Mouse (Mus musculus) cerebellum, adult (tissue): ENCODE results near the gene Chn1.
A peak's percentile ranks its signal among the peaks of the same experiment; 100 is the strongest.
"Not testable (repeated sequence)": the region's sequence is repeated elsewhere in the genome, so short reads cannot be mapped to it uniquely, and the experiment has no call there.

ENCODE experiments used
- ATAC-seq: cut with Nextera tagmentation; 2 replicates; pipeline ENCODE4 v1.9.2; 2017; ENCODE audit warnings: mild to moderate bottlenecking, moderate library complexity, mixed read lengths; ENCODE audit not compliant: insufficient number of reproducible peaks, low FRiP score, low TSS enrichment

Gene Chn1

DNA sequence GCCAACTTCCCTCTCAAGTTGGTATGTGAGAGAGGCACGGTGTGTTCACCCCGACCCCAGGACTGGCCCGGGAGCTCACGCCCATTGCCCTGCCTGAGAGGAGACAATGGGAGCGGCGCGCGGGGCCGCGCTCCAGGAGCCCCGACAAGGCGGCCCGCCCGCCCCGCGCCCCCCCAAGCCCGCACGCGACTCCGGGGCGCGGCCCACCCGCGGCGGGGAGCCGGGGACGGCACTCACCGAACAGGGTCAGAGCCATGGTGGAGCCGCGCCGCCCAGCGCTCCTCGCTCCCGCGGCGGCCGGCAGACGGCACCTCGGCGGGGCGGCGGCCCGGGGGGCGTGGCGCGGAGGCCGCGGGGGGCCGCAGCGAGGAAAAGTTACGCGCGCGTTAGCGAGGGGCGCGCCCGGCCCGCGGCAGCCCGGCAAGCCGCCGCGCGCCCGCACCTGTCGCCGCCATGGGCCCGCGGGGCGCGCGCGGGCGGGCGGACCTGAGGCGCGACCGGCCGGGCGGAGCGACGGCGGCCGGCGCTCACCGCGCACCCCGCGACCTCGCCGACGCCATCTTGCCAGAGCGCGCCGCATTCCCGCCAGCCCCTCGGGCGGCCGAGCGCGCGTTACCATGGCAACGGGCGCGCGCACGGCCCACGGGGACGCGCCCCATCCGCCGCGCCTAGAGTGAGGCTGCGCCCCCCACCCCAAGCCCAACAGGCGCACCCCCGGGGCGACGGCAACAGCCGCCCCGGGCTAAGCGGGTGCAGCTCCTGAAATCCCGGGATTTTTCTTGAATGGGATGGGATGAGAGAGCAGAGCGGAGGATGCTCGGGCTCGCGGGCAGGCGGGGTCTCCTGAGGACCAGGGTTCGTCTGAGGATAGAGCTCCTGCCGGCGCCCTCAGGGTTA lies at the start of gene Chn1:
Gene Chn1 (minus strand): TSS at position 561 of the 897 bp plus-strand sequence.
- ATAC-seq = peak; percentile 68

DNA sequence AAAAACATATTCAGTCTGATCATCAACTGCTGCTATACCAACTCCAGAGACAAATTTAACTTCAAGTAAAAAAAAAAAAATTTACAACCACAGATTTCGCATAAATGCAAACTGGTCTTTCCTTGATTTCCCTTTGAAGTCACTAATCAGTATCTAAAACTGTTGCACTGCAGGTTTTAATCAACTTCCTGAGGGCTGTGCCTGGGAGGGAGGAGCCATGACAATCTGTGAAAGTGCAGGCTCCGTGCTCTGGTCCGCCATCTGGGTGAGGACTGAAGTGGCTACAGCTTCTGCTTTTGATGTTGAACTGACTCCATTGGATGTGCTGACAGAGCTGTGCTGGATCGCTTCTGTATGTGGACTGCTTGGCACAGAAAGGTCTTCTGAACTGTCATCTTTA lies 43.6 kb upstream of the Chn1 start:
- no peak for ATAC-seq

DNA sequence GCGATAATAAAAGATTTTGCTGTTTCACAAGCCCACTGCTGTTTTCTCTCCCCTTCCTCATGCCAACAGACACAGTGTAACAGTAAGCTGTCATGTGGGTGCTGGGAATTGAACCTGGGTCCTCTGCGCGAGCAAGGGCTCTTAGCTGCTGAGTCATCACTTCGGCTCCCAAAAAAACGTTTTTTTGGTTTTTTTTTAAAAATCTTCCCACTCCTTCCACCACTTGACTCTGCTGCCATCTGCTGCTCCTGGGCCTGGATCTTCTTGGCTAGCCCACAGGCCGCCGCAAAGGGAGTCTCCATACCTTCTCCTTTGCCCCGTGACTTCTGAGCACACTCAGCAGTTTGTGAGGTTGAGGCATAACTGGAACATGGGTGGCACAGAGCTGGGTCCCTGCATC lies 32.5 kb upstream of the Chn1 start:
- ATAC-seq = no peak

DNA sequence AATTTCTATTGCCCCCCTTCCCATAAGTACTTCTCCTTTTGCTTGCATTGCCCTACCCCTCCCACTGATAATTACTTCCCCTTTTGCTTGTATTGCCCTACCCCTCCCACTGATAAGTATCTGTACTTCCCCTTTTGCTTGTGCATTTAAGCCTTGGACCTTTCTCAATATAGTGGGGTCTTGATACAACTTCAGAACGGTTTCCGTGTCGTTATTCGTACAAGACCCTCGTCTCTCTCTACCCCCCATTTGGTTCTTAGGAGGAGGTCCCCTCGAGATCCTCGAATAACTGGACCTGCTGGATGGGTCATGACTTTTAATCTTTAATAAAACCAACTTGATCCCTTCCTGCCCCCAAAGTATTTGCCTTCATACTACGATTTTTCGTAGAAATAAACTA lies 25.0 kb upstream of the Chn1 start:
- not testable (repeated sequence) for ATAC-seq

DNA sequence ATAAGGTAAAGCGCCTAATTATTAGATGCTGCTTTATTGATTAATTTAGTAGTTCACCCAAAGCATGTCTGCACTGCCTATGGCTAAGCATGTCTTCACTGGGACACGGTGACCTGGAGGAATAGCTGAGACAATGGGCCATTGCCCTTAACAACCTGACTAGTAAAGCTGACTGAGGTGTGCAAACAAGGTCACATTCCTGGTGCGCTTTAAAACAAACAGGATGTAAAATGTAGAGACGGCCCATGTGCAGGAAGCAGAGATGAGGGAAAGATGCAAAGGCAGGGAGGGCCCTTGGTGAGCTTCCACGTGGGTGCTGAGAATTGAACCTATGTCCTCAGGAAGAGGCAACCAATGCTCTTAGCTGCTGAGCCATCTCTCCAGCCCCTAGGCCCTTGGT lies 23.6 kb upstream of the Chn1 start:
- no peak for ATAC-seq

DNA sequence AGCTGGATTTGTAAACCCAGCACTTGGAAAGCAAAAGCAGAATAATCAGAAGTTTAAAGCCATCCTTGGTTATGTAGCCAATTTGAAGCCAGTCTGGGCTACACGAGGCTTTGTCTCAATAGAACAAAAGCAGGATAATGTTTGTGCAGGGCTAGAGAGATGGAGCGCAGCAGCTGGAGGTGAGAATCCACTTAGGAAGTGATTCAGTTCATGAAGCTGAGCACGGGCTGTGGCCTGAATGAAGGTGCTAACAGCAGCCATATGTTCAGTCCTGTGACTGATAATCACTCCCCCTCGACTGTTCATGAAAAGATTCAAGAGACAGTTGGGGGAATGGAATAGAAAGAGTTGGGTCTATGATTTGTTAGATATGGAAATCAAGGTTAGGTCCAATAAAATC lies 23.0 kb upstream of the Chn1 start:
- no peak for ATAC-seq

DNA sequence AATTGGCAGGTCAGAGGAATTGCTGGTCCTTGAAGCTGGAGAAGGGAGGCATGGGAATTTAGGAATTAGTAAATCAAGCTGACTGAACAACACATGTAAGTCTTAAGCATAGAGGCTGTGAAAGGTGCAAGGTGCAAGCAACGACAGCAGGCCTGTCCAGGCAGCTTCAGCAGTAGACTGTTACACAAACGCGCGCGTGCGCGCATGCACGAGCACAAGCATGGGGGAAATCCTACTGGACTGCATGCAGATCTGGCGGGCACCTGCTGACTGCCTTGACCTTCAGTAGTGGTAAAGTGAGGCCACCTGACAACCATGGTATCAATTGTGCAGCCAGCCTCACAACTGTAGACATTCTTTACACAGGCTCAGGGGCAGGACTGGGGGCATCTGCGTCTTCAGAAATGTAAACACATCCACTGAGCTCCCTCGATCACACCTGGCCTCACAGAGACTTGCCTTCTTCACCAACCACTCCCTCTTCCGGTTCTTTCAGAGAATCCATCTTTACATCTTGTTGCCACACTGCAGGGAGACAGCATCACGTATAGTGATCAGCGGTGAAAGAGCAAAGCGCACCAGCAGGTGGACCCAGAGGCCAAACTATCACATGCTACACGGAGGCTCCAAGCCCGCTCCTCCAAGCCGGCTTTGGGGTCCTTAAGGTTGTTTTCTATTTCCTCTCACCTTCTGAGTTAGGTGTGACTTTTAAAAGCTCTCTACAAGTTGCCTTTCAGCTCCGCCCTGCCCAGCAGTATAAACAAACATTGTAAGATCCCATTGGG lies 16.9 kb upstream of the Chn1 start:
- ATAC-seq = no peak

DNA sequence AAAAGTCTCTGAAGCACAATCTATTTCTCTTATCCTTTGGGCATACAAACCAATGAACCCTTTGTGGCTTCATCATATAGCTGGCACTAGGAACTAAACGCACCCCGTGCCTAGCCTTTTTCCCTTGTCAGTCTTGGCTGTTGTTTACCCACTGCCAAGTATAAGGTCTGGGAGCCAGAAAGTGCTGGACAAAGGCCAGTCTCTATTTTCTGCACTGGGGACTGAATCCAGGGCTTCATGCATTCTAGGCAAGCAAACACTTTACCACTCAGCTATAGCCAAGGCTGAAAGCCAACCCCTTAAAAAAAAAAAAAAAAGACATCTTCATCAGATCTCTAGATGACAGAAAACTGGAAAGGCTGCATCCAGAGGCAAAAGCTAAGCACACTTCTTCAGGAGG lies 15.2 kb upstream of the Chn1 start:
- ATAC-seq = no peak

DNA sequence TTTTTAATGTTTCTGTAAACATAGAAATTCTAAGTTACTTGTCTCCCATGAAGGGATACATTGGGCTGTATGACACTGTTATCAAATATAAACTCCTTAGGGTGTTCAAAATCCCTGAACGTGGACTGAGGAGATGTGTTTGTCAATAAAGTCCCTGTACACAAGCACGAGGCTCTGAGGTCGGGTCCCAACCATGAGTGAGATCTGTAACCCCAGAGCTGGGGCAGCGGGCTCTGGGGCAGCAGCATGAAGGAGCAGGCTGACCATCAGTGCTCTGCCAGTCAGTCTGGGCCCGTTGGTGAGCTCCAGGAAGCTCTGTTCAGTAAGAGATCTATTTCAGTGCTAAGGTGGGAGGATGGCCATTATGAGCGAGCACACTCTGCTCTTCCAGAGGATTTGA lies 13.2 kb upstream of the Chn1 start:
- no peak for ATAC-seq

DNA sequence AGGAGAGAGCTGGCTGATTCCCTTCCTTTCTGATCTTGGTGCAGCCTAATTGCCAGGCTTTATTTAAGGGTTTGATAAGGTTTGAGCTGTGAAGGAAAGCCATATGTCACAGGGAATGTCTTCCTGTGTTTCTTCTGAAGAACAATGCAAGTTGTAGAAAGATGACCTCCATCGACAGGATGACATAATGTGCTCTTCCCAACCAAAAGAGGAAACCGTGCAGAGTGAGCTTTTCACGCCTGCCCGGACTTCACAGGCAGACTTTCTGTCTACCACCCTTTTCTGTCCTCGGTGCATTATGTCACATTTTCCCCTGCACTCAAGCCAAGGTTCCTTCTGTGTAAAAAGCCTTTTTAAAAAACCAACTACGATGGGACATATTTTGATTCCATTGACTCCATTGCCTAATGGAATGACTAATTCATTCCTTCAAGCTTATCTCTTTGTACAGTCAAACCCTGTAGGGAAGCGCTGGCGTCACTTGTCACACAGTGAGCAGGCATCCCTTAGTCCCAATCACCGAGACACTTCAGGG lies 7.3 kb upstream of the Chn1 start:
- no peak for ATAC-seq

DNA sequence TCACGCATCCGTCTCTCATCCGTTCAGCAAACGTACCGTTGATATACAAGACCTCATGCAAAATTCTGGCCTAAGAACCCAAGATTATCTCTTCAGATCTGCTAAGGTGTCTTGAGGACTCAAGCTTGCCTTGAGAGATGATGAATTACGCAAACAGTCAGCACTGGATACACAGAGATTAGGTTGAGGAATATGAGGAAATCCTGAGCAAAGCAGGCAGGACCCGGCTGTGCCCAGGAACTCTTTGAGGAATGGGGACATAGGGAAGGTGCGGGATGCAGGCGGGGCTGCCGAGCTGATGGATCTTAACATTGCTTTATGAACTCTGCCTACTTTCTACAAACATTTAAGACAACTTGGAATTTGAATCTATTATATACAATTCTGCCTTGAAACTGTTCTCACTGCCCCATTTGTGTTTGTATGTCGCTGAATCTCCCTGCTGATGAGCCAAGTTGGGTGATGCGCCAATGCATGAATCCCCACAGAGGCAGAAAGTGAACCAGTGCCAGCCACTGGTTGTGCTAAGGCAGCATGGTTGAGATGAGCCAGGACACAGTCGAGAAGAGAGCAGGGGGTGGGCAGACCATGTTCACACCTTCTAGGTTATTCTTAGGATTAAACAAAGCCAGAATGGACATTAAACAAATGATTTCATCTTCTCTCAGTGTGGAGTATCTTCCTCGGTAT lies 5.3 kb upstream of the Chn1 start:
- no peak for ATAC-seq

DNA sequence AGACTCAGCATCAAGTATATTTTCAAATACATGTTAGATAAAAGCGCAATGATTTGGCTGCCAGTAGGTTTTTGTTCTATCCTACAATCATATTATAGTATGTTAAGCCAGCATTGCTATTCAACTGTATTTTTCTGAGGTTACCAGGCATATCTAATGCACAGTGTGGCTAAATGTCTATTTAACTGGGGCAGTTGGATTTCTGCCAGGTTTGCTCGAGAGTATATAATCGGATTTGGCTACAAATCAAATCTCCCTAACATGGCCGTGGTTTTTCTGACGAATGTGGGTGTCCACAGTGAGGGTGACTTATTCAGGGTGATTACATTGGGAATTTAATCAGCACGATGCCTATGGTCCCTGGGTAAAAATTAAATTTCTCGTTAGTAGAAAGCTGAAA lies 4.7 kb upstream of the Chn1 start:
- ATAC-seq = no peak

DNA sequence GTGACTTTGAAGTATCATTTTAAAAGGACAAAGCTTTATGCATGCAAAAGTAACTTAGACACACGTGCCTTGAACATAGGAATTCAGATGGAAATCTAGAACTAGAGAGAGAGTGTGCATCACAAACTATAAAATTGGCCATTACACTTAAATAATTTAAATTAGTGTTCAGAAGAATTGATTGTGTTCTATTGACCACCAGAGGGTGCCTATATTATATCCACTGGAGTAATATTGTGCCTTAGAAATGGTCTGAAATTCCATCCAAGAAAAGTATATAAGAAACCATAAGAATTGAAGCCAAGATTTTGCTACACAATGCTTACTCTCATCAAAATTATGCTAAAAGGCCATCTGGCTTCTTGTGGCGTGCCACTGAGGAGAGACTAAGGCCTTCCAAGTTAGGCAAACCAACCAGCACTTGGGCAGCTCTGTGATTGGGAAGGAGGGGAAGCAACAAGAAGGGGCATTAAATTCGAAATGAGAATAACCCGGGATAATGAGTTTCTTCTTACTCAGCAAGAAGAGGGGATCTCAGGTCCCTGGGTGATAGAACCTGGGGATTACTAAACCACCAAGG lies 4.0 kb upstream of the Chn1 start:
- no peak for ATAC-seq

DNA sequence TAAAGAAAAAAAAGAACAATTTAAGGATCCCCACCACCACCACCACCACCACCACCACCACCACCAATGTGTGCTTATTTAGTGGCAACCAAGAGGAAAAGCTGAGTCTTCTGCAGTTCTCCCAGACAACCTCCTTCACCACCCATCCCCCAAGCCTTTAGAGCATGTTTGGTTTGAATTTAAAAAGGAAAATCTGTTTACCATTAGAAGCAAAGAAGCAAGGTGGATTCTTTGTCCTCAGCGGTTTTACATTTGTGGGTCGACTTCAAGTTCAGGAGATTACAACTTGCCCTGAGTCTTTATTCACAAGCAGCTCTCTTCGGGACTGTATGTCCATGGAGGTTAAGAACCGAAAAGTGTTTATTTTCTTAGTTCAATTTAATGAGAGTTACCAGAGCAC lies 1.8 kb upstream of the Chn1 start:
- no peak for ATAC-seq

DNA sequence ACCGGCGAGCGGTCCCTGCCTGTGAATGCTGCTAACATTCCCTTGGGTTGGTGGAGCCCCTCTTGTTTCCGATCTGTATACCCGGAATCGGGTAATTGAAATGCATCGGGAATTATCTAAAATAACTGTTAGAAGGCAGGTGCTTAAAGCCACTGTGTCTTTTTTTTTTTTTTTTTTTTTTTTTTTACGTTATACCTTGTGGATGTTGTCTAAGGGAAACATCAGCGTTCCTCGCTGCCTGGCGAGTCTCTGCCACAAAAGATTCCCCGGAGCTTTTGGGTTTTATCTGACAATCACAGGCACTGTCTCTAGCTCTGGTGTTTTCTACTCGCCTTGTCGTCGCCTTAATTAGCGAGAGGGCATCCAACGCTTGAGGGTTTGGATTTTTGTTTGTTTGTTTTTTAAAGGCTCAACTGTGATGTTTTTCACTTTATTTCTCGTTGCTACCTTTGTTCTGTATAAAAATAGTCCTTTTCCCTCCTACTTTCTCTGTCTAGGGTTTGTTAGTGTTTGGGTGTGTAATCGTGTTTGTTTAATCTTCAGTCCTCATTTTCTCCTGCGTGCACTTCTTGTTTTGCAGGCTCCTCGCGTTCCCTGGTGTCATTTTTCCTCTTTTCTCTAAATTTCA lies 651 bp upstream of the Chn1 start:
- no peak for ATAC-seq

DNA sequence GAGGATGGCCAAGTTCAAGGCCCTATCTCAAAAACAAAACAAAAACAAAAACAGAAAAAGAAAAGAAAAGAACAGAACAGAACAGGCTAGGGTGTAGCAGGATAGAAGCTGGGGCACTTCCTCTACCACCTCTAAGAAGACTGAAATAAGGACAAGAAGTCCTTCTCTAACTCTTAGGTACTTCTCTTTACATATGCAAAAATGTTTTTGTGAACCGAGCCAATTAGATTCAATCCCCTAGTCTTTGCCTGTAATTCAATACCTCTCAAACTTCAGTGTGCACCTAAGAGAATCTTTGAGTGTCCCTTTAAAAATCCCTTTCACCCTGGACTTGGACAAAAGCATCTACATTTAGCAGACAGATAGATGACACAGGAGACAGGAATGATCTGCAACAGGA lies 2.2 kb downstream of the Chn1 start:
- no peak for ATAC-seq

DNA sequence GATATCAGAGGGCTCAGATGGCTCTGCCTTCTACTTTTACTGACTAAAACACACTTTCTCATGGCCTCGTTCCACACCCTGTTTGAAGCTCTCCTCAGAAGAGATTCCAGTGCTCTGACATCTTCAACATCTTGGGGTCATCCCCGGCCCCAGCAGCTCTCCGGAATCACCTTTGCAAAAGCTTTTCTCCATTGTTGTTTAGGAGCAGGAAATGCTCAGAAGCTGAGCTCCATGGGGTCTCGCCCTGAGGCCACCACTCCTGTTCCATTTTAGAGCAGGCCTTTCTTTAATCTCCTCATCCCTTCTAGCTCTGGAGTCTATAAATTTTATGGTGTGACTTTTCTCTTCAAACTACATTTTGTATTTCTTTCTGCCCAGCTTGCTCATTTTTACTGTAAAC lies 6.5 kb downstream of the Chn1 start:
- ATAC-seq = no peak

DNA sequence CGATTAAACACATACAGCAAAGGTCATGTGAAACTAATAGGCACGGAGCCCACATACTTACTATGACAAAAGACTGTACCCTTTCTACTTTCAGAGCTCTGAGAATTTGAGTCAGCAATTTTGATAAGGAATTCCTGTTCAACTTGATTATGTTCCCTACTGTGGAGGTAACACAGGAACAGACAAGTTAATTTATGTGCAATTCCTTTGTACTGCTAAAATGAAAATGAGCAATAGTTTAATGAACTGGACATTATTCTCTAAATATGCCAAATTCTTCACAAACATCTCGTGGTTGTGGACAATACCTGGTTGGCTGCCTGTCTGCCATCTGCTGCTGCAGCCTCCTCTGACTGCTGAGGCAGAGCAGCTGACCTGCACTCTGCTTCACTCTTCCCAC lies 11.6 kb downstream of the Chn1 start:
- ATAC-seq = no peak

DNA sequence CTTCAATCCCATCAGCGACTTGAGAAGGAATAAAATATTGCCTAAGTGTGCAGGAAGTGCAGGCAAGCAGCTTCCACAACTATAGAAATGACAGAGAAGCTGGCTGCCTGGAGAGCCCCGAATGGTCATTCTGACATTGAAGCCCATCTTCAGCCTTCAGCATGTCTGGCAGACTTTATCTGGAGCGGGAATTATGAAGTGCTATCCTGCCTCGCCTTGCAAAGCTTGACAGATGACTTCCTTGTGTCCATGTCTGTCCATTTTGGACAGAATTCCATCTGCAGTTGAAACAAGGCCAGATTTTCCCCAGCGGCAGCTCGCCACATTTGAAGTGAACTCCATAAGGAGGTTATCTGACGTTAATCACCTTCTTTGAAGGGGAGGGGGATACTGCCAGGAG lies 15.2 kb downstream of the Chn1 start:
- no peak for ATAC-seq

DNA sequence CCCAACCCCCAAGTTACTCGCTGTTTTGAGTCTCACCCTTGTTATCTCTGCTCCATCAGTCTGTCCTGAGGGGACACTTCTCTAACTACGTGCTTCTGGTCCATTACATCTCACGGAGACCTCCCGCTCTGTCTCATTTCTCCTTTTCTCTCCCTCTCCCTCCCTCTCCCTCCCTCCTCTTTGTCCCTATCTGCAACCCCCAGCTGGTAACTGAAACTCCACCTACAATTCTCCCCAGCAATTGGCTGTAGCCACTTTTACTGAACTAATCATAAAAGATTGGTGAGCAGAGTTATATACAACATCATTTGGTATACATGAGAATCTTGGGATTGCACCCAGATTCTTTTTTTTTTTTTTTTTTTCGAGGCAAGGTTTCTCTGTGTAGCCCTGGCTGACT lies 16.1 kb downstream of the Chn1 start:
- no peak for ATAC-seq
